Comparison of ENCODE assay signal across 12 mouse cellular contexts in the genomic region with DNA sequence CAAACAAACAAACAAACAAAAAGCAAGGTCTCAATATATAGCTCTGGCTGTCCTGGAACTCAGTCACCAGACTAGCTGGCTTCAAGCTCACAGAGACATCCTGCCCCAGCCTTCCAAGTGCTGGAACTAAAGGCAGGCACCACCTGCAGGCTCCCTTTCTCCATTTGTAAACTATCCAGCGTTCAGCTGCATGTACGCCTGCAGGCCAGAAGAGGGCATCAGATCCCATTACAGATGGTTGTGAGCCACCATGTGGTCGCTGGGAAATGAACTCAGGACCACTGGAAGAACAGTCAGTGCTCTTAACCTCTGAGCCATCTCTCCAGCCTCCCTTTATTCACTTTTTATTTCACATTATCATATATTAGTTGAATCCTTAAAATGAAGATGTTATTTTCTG. TPM values are rescaled to one million over a fixed set of nuclear protein-coding genes. Genes with fewer than 3 reads are reported as not detected.
DNase-seq lines count a peak whose midpoint lies in the region; ATAC-seq and TF ChIP-seq lines count a peak whose summit lies in the region.
"Had no signal": no experiment of that assay in that cellular context is flagged by ENCODE, and none has a peak within 500 bp of the region (broad histone marks: within the 10 kb centered on the region; RNA-seq: fewer than 3 reads in every experiment).

No protein-coding gene starts in this region.

- WGBS in liver, postnatal 0 days (ENCODE audit: insufficient replicate concordance): 69% methylated on average over 3 of the region's 3 CpGs
- 73% methylated on average over 3 of the region's 3 CpGs for WGBS in liver, embryonic 11.5 days
- WGBS in small intestine, adult 2 months: 75% methylated on average over 3 of the region's 3 CpGs

- no peak for ATAC-seq in liver, postnatal 0 days
- no peak for ATAC-seq in liver, embryonic 11.5 days (replicated peaks; ENCODE audit: low FRiP score)
- ATAC-seq in frontal cortex, adult (ENCODE audit: low TSS enrichment): no peak

- DNase-seq in embryo, embryonic 10.5 days (ENCODE audit: low spot score): peak; percentile 24
- no peak for DNase-seq in embryo, embryonic 10 days (ENCODE audit: low spot score)
- no peak for DNase-seq in liver, postnatal 0 days
- no peak for DNase-seq in liver, embryonic 11.5 days (ENCODE audit: low spot score)
- DNase-seq in ES-E14 (ENCODE audit: low read depth, low spot score): peak; percentile 26
- DNase-seq in gastrocnemius, postnatal 4 days (ENCODE audit: low spot score in 2 of 2): no peak
- DNase-seq: adrenal gland, postnatal 14 days; cerebellum, postnatal 14 days; kidney, adult 11 months had no signal

- H3K27me3 ChIP-seq in liver, postnatal 0 days (ENCODE audit: insufficient read depth, low read length): no peaks in the 10 kb centered on the region
- no peaks in the 10 kb centered on the region for H3K27me3 ChIP-seq in liver, embryonic 11.5 days (replicated peaks; ENCODE audit: control insufficient read depth, insufficient read depth, low read length)
- no peaks in the 10 kb centered on the region for H3K27me3 ChIP-seq in small intestine, adult 2 months (ENCODE audit: control insufficient read depth, insufficient read depth, low read length)
- H3K27me3 ChIP-seq: lung, embryonic 15.5 days had no signal

- no peaks in the 10 kb centered on the region for H3K4me1 ChIP-seq in liver, postnatal 0 days (ENCODE audit: insufficient read depth)
- no peaks in the 10 kb centered on the region for H3K4me1 ChIP-seq in liver, embryonic 11.5 days (replicated peaks; ENCODE audit: control insufficient read depth, insufficient read depth, low read length)
- H3K4me1 ChIP-seq in ES-E14 (ENCODE audit: control insufficient read depth in 2 of 2, insufficient read depth in 2 of 2, low read length in 2 of 2, poor library complexity in 1 of 2): no peaks in the 10 kb centered on the region
- no peaks in the 10 kb centered on the region for H3K4me1 ChIP-seq in small intestine, adult 2 months (ENCODE audit: control insufficient read depth, insufficient read depth, insufficient read length, low read length)
- H3K4me1 ChIP-seq: lung, embryonic 15.5 days had no signal

- H3K9me3 ChIP-seq in liver, postnatal 0 days (ENCODE audit: low read length): no peaks in the 10 kb centered on the region
- H3K9me3 ChIP-seq in liver, embryonic 11.5 days (ENCODE audit: control insufficient read depth, low read length): no peaks in the 10 kb centered on the region
- H3K9me3 ChIP-seq in ES-E14 (ENCODE audit: control insufficient read depth, insufficient read depth, low read depth, low read length): no peaks in the 10 kb centered on the region
- H3K9me3 ChIP-seq: lung, embryonic 15.5 days had no signal

- TF ChIP-seq EP300 in liver, postnatal 0 days (IDR thresholded peaks at IDR 0.05; ENCODE audit: low read depth): no peak

- TF ChIP-seq POLR2A in small intestine, adult 2 months (IDR thresholded peaks at IDR 0.05; ENCODE audit: low read depth, low read length): no peak

- no peak overlapping the region for H3K9ac ChIP-seq in liver, postnatal 0 days (replicated peaks)
- H3K9ac ChIP-seq in liver, embryonic 11.5 days (ENCODE audit: low read depth, low read length): no peak overlapping the region
- H3K9ac ChIP-seq in ES-E14 (ENCODE audit: insufficient read depth, low read depth, low read length, poor library complexity, severe bottlenecking): no peak overlapping the region
- H3K9ac ChIP-seq: lung, embryonic 15.5 days had no signal

- in situ Hi-C loops in ES-E14 (cut with MboI; ENCODE audit: low sequenced_read_pairs in 2 of 2, unreplicated experiment in 2 of 2): no loop called here

- no peak overlapping the region for H3K4me2 ChIP-seq in liver, postnatal 0 days (ENCODE audit: low read depth, low read length)
- H3K4me2 ChIP-seq in liver, embryonic 11.5 days: no peak overlapping the region
- H3K4me2 ChIP-seq: lung, embryonic 15.5 days had no signal

- no peak overlapping the region for H3K4me3 ChIP-seq in liver, postnatal 0 days (ENCODE audit: low read depth, low read length)
- no peak overlapping the region for H3K4me3 ChIP-seq in liver, embryonic 11.5 days (ENCODE audit: low read depth, low read length)
- no peak overlapping the region for H3K4me3 ChIP-seq in ES-E14 (ENCODE audit: insufficient read depth in 1 of 2, low read depth in 1 of 2, low read length in 2 of 2, poor library complexity in 1 of 2, severe bottlenecking in 1 of 2)
- no peak overlapping the region for H3K4me3 ChIP-seq in small intestine, adult 2 months (ENCODE audit: low read depth, low read length)
- H3K4me3 ChIP-seq: lung, embryonic 15.5 days had no signal

- no peaks in the 10 kb centered on the region for H3K36me3 ChIP-seq in liver, postnatal 0 days (replicated peaks; ENCODE audit: insufficient read depth, low read length)
- no peaks in the 10 kb centered on the region for H3K36me3 ChIP-seq in liver, embryonic 11.5 days (ENCODE audit: control insufficient read depth, insufficient read depth, low read length)
- H3K36me3 ChIP-seq in ES-E14 (ENCODE audit: control insufficient read depth, insufficient read depth, low read length, poor library complexity, severe bottlenecking): no peaks in the 10 kb centered on the region
- H3K36me3 ChIP-seq in small intestine, adult 2 months (ENCODE audit: control insufficient read depth, insufficient read depth, low read length): no peaks in the 10 kb centered on the region
- H3K36me3 ChIP-seq: lung, embryonic 15.5 days had no signal

- TF ChIP-seq CTCF in liver, postnatal 0 days (IDR thresholded peaks at IDR 0.05; ENCODE audit: low read depth): peak; percentile 51
- TF ChIP-seq CTCF in small intestine, adult 2 months (IDR thresholded peaks at IDR 0.05; ENCODE audit: extremely low read depth, insufficient read length, insufficient replicate concordance, low read depth, low read length): peak; percentile 25; the same call in 1 of the 2 replicates

- H3K27ac ChIP-seq in liver, postnatal 0 days (ENCODE audit: low read depth): no peak overlapping the region
- no peak overlapping the region for H3K27ac ChIP-seq in liver, embryonic 11.5 days (ENCODE audit: low read depth, low read length)
- no peak overlapping the region for H3K27ac ChIP-seq in ES-E14 (ENCODE audit: insufficient read depth, low read depth, low read length, poor library complexity, severe bottlenecking)
- no peak overlapping the region for H3K27ac ChIP-seq in small intestine, adult 2 months (ENCODE audit: insufficient read depth, low read depth, low read length)
- H3K27ac ChIP-seq: lung, embryonic 15.5 days had no signal

TF ChIP-seq in ES-E14, 5 proteins besides CTCF, POLR2A, EP300 and RAD21:
- TF ChIP-seq HCFC1 (IDR thresholded peaks at IDR 0.05; ENCODE audit: borderline replicate concordance, insufficient read depth, low read length): no peak
- TF ChIP-seq ZC3H11A (IDR thresholded peaks at IDR 0.05; ENCODE audit: borderline replicate concordance, low read depth, low read length): 0 out of 2 replicates have a peak, but pooled peaks have one; percentile 6

RNA-seq across cellular contexts. Expression of a gene that starts 48.1 kb away (rescaled TPM):
- 1.1 and 1.7 TPM in 2 replicates for polyA plus RNA-seq in liver, postnatal 0 days (2015; fragmentation: Nextera tagmentation; extraction: Ambion mirVana)
- 0.36 and 0.45 TPM in 2 replicates for polyA plus RNA-seq in liver, embryonic 11.5 days (2014; fragmentation: Nextera tagmentation; extraction: Ambion mirVana)
- total RNA-seq in ES-E14 (2012; rRNA removed): 0.16 and 0.31 TPM in 2 replicates
- 0.48 and 0.91 TPM in 2 replicates for polyA plus RNA-seq in small intestine, adult 2 months (2012; rRNA removed)
- total RNA-seq in gastrocnemius, postnatal 4 days (2021): 1 to 10 TPM; 3.4 to 5.8 TPM

Comparison
In these comparisons a context has a peak if more than half of its experiments do, and no peak if none do; other contexts are left out.
1. DNase-seq: peak in embryo, embryonic 10.5 days (single experiment) and ES-E14 (single experiment); none in embryo, embryonic 10 days (single experiment), liver, postnatal 0 days (single experiment), liver, embryonic 11.5 days (single experiment) and gastrocnemius, postnatal 4 days (0 of 2).